Mouse (Mus musculus): Measurements from ENCODE around the gene Gm11037. TPM values are rescaled to one million over a fixed set of nuclear protein-coding genes. Genes with fewer than 3 reads are reported as not detected.

Gene Gm11037
- polyA plus RNA-seq (2012; rRNA removed) = not detected in 2 replicates

GRCm38 (mm10) chr2:131132930-131133547 is at the start of gene Gm11037:
Gene Gm11037 (plus strand): TSS chr2:131133497.

GRCm38 (mm10) chr2:131086667-131087390 is 46.5 kb upstream of the Gm11037 start, which contains the start of gene Siglec1:
Gene Siglec1 (minus strand): TSS chr2:131086765.

GRCm38 (mm10) chr2:131127161-131127730 is 6.1 kb upstream of the Gm11037 start, which contains the start of gene Hspa12b:
Gene Hspa12b (plus strand): TSS chr2:131127280.

GRCm38 (mm10) chr2:131159938-131160581 is 26.8 kb downstream of the Gm11037 start, which contains the start of gene 1700037H04Rik:
Gene 1700037H04Rik (minus strand): TSS chr2:131160081.

GRCm38 (mm10) chr2:131179990-131180587 is 46.8 kb downstream of the Gm11037 start, which contains the start of gene Cenpb:
Gene Cenpb (minus strand): TSS chr2:131180067.

Other genes with a start within 250 kb of the Gm11037 start
- gene 4930402H24Rik, start 227.1 kb upstream of the Gm11037 start, polyA plus RNA-seq (2012; rRNA removed) = 67.6 and 71.0 TPM in 2 replicates
- 25.7 and 26.7 TPM in 2 replicates for gene Atrn, start 227.0 kb upstream of the Gm11037 start, polyA plus RNA-seq (2012; rRNA removed)
- 39.2 and 43.6 TPM in 2 replicates for gene Gfra4, start 90.4 kb upstream of the Gm11037 start, polyA plus RNA-seq (2012; rRNA removed)
- 5.6 and 16.2 TPM in 2 replicates for gene Adam33, start 69.7 kb upstream of the Gm11037 start, polyA plus RNA-seq (2012; rRNA removed)
- gene Siglec1, start 46.7 kb upstream of the Gm11037 start, polyA plus RNA-seq (2012; rRNA removed) = 0.53 and 0.72 TPM in 2 replicates
- gene Hspa12b, start 6.2 kb upstream of the Gm11037 start, polyA plus RNA-seq (2012; rRNA removed) = 9.1 and 15.7 TPM in 2 replicates
- gene 1700037H04Rik, start 26.6 kb downstream of the Gm11037 start, polyA plus RNA-seq (2012; rRNA removed) = 100 and 105 TPM in 2 replicates
- 60.7 and 70.3 TPM in 2 replicates for gene Cenpb, start 46.6 kb downstream of the Gm11037 start, polyA plus RNA-seq (2012; rRNA removed)
- 51.6 and 52.7 TPM in 2 replicates for gene Cdc25b, start 53.5 kb downstream of the Gm11037 start, polyA plus RNA-seq (2012; rRNA removed)
- gene Spef1, start 53.8 kb downstream of the Gm11037 start, polyA plus RNA-seq (2012; rRNA removed) = 29.3 and 35.6 TPM in 2 replicates
- gene Ap5s1, start 73.6 kb downstream of the Gm11037 start, polyA plus RNA-seq (2012; rRNA removed) = 32.8 and 34.3 TPM in 2 replicates
- gene Mavs, start 100.6 kb downstream of the Gm11037 start, polyA plus RNA-seq (2012; rRNA removed) = 10.2 and 11.9 TPM in 2 replicates
- gene Pank2, start 129.0 kb downstream of the Gm11037 start, polyA plus RNA-seq (2012; rRNA removed) = 37.8 and 42.2 TPM in 2 replicates
- gene Rnf24, start 219.4 kb downstream of the Gm11037 start, polyA plus RNA-seq (2012; rRNA removed) = 27.7 and 30.0 TPM in 2 replicates